Mouse (Mus musculus): ENCODE results near the gene En2. TPM values are rescaled to one million over a fixed set of nuclear protein-coding genes. Genes with fewer than 3 reads are reported as not detected.
A peak's percentile ranks its signal among the peaks of the same experiment; 100 is the strongest.

The En2 gene
- polyA plus RNA-seq, 1 experiment, result not detected

DNA sequence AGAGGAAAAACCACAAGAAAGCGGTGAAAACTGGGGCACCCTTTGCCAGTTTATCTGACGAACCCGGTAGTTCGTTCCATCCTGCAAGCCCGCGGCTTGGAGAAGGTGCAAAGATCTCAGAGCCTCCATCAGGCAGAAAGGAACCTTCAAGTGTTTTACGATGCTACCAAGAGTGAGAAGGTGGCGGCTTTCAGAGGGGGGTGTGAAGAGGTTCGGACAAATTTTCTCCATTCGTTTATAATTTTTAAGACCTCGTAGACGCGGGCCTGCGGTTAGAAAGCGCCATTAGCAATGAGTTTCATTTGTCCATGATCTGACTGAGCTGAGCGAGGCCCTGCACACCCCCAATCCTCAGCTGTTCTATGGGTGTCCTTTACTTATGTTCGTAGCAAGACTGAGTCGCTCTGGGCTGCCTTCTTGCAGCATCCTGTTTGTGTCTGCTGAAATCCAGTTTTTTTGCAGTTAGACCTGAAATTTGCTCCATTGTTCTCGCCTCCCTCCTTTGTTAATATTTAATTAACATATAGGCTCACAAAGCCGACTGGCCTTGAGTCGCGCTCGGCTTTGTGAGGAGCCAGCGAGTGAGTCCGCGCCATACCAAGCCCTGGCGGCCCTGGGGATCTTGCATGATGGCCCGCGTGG, 2.2 kb downstream of the En2 start:
- Histone ChIP-seq H3K4me1 (ENCODE audit: control insufficient read depth, insufficient read depth, low read length) (peaks cover 3% of the 10 kb centered on the region; the same call in 1 of the 2 replicates), H3K4me3 (replicated peaks; ENCODE audit: extremely low read depth, low read depth, low read length) (peak overlapping the region; percentile 8)
- WGBS, result 4% methylated on average over 29 of the region's 29 CpGs
- TF ChIP-seq POLR2A (IDR thresholded peaks at IDR 0.05; ENCODE audit: borderline replicate concordance, extremely low read depth, low read depth, low read length) (no peak), CTCF (IDR thresholded peaks at IDR 0.05; ENCODE audit: insufficient read depth, low read length) (no peak)
- peak; percentile 11 for DNase-seq

DNA sequence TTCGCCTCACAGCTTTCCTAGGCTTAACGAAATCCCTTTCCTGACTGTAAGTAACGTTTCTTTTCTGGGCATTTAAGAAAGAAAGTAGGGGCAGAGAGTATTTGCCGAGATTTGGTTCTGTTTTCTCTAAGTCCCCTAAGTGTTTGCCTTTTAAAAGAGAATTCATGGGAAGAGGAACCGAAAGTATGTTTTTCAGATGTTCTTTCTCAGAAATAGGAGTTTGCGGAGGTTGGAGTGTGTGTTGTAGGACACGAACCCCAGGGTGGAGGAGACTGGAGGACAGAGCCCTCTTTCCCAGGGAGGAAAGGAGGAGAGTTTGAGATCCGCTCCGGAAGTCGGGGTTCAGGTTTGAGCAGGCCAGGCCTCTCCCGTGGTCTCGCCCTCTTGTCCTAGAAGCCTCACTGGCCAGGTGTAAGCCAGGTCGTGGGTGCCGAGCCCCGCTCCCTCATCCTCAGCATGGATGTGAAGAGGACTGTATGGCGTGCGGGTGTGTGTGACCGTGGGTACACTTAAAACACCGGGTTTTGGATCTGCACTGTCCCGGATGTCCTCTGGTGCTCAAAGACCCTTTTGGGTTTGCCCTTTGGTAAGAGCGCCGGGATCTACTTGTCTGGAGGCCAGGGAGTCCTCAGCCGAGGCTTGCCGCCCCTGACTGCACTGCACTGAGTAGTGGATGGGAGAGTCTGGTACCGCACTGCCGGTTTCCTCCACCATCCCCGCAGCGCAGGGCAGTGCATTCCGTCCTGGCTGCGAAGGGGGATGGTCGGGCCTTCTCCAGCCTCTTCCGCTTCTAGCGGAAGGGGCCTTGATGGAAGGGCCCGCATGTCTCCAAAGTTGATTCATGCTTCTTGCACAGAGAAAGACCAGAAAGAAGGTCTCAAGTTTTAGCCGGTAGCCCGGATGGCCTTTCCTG, 3.0 kb downstream of the En2 start:
- WGBS, result 3% methylated on average over 36 of the region's 36 CpGs
- H3K4me1 ChIP-seq (ENCODE audit: control insufficient read depth, insufficient read depth, low read length), result peaks cover 3% of the 10 kb centered on the region; the same call in 1 of the 2 replicates
- no peak for TF ChIP-seq POLR2A (IDR thresholded peaks at IDR 0.05; ENCODE audit: borderline replicate concordance, extremely low read depth, low read depth, low read length)
- no peak for TF ChIP-seq CTCF (IDR thresholded peaks at IDR 0.05; ENCODE audit: insufficient read depth, low read length)
- peak; percentile 11 for DNase-seq
- peak overlapping the region; percentile 8 for H3K4me3 ChIP-seq (replicated peaks; ENCODE audit: extremely low read depth, low read depth, low read length)

GRCm38 (mm10) chr5:28169166-28169801, 3.8 kb downstream of the En2 start:
- peaks cover 3% of the 10 kb centered on the region; the same call in 1 of the 2 replicates for H3K4me1 ChIP-seq (ENCODE audit: control insufficient read depth, insufficient read depth, low read length)
- no peak for DNase-seq
- no peak overlapping the region for H3K4me3 ChIP-seq (replicated peaks; ENCODE audit: extremely low read depth, low read depth, low read length)
- TF ChIP-seq CTCF (IDR thresholded peaks at IDR 0.05; ENCODE audit: insufficient read depth, low read length) (no peak), POLR2A (IDR thresholded peaks at IDR 0.05; ENCODE audit: borderline replicate concordance, extremely low read depth, low read depth, low read length) (no peak)
- 10% methylated on average over 5 of the region's 5 CpGs for WGBS

- Histone ChIP-seq H3K4me3 (replicated peaks; ENCODE audit: extremely low read depth, low read depth, low read length) (no peak overlapping the region), H3K4me1 (ENCODE audit: control insufficient read depth, insufficient read depth, low read length) (0 out of 2 replicates have a peak, but pooled peaks cover 3% of the 10 kb centered on the region)
- WGBS, result 13% methylated on average over 17 of the region's 17 CpGs
- DNase-seq, result no peak
- TF ChIP-seq POLR2A (IDR thresholded peaks at IDR 0.05; ENCODE audit: borderline replicate concordance, extremely low read depth, low read depth, low read length) (no peak), CTCF (IDR thresholded peaks at IDR 0.05; ENCODE audit: insufficient read depth, low read length) (no peak)
Measured at GRCm38 (mm10) chr5:28170081-28170480, 4.6 kb downstream of the En2 start.

GRCm38 (mm10) chr5:28170892-28171291, 5.4 kb downstream of the En2 start:
- Histone ChIP-seq H3K4me3 (replicated peaks; ENCODE audit: extremely low read depth, low read depth, low read length) (no peak overlapping the region), H3K4me1 (ENCODE audit: control insufficient read depth, insufficient read depth, low read length) (0 out of 2 replicates have a peak, but pooled peaks cover 3% of the 10 kb centered on the region)
- no peak for DNase-seq
- whole genome bisulfite sequencing, result 10% methylated on average over 19 of the region's 19 CpGs
- TF ChIP-seq CTCF (IDR thresholded peaks at IDR 0.05; ENCODE audit: insufficient read depth, low read length), result no peak
- TF ChIP-seq POLR2A (IDR thresholded peaks at IDR 0.05; ENCODE audit: borderline replicate concordance, extremely low read depth, low read depth, low read length), result no peak

- 15% methylated on average over 5 of the region's 5 CpGs for WGBS
- Histone ChIP-seq H3K4me1 (ENCODE audit: control insufficient read depth, insufficient read depth, low read length) (no peaks in the 10 kb centered on the region), H3K4me3 (replicated peaks; ENCODE audit: extremely low read depth, low read depth, low read length) (no peak overlapping the region)
- TF ChIP-seq CTCF (IDR thresholded peaks at IDR 0.05; ENCODE audit: insufficient read depth, low read length), result no peak
- TF ChIP-seq POLR2A (IDR thresholded peaks at IDR 0.05; ENCODE audit: borderline replicate concordance, extremely low read depth, low read depth, low read length), result no peak
- DNase-seq, result no peak
Measured at GRCm38 (mm10) chr5:28171667-28172066, 6.2 kb downstream of the En2 start.

DNA sequence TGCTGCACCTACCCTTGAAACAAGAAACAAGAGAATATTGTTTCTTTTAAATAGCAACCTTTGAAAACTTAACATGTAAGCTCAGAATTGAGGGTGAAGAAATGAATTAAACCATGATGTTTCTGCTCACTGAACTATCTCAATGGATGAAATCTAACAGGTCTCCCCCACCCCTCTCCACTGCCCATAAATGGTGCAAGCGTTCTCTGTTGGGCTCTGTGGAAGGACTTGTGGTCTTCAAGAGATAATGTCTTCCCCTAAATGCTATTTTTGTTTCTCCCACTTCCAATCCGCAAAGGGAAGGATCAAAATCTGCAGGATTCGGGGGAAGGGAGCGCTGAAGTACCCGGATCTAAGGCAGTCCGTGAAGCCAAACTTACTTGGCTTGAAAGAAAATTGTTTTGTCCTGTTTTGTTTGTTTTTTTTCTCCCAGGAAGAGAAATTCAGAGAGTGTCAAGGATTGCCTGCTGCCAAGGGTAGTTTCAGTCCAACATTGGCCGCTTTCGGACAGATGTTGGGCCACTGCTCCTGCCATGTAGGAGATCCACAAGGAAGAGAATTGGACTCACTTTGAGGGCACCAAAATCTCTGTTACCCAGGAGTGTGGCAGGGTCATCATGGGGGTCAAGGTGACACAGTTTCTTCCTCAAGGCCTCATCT, 6.9 kb downstream of the En2 start:
- DNase-seq, result no peak
- Histone ChIP-seq H3K4me3 (replicated peaks; ENCODE audit: extremely low read depth, low read depth, low read length) (no peak overlapping the region), H3K4me1 (ENCODE audit: control insufficient read depth, insufficient read depth, low read length) (no peaks in the 10 kb centered on the region)
- 10% methylated on average over 8 of the region's 8 CpGs for WGBS
- TF ChIP-seq CTCF (IDR thresholded peaks at IDR 0.05; ENCODE audit: insufficient read depth, low read length) (no peak), POLR2A (IDR thresholded peaks at IDR 0.05; ENCODE audit: borderline replicate concordance, extremely low read depth, low read depth, low read length) (no peak)

DNA sequence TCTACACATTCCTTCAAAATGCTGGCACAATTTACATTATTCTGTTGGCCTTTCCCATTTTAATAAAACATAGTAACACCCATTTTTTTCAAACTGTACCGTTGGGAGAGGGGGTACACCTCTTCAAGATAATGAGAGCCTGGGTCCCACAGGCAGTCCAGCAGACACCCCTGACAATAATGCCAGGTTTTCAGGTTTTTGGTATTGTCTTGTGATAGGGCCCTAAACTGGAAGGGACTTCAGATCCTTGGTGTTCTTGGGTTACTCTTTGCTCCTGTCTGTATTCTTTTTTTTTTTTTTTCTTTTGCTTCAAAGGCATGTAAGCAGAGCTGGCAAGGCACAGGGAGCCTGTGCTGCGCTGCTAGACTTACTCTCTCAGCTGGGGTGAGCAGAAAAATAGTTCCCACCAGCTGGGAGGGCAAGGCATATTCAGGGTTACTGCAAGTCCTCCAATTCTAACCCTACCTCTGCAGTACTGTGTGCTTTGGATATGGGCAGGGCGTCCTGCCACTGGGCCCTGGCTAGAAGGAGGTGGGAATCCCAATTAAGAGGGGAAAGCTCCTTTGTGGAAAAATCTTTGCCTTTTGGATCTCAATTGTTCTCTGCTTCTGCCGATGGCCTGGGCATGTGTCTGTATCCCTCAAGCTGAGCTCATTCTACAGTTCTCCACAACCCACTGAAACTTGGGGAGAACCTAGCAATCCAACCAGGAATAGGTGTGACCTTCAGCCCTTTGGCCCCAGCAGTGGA, 7.6 kb downstream of the En2 start:
- TF ChIP-seq POLR2A (IDR thresholded peaks at IDR 0.05; ENCODE audit: borderline replicate concordance, extremely low read depth, low read depth, low read length) (no peak), CTCF (IDR thresholded peaks at IDR 0.05; ENCODE audit: insufficient read depth, low read length) (no peak)
- H3K4me1 ChIP-seq (ENCODE audit: control insufficient read depth, insufficient read depth, low read length), result no peaks in the 10 kb centered on the region
- DNase-seq, result no peak
- WGBS, result 6% methylated on average over 4 of the region's 4 CpGs
- no peak overlapping the region for H3K4me3 ChIP-seq (replicated peaks; ENCODE audit: extremely low read depth, low read depth, low read length)
